Comparison of ENCODE assay signal across 14 mouse cellular contexts in genomic region chr16:29033357-29033756, GRCm38 (mm10).
DNase-seq lines count a peak whose midpoint lies in the region; ATAC-seq and TF ChIP-seq lines count a peak whose summit lies in the region.
"Had no signal": no experiment of that assay in that cellular context is flagged by ENCODE, and none has a peak within 500 bp of the region (broad histone marks: within the 10 kb centered on the region; RNA-seq: fewer than 3 reads in every experiment).

No protein-coding gene starts in this region.

- no peak overlapping the region for H3K9ac ChIP-seq in kidney, embryonic 15.5 days
- H3K9ac ChIP-seq: embryonic facial prominence, embryonic 15.5 days; heart, embryonic 15.5 days; lung, embryonic 15.5 days had no signal

- H3K9me3 ChIP-seq in kidney, embryonic 15.5 days (replicated peaks), result no peaks in the 10 kb centered on the region
- H3K9me3 ChIP-seq: embryonic facial prominence, embryonic 15.5 days; heart, embryonic 15.5 days; lung, embryonic 15.5 days had no signal

- no peaks in the 10 kb centered on the region for H3K4me1 ChIP-seq in kidney, adult 2 months (ENCODE audit: control insufficient read depth, insufficient read depth, low read length)
- H3K4me1 ChIP-seq in kidney, embryonic 15.5 days, result no peaks in the 10 kb centered on the region
- H3K4me1 ChIP-seq: embryonic facial prominence, embryonic 15.5 days; heart, embryonic 15.5 days; lung, embryonic 15.5 days had no signal

- peak; percentile 4 for DNase-seq in cerebellum, adult 11 months
- no peak for DNase-seq in cerebellum, postnatal 4 days (ENCODE audit: low spot score in 2 of 2)
- DNase-seq in kidney, adult 2 months, result peak; percentile 19
- DNase-seq in lung, postnatal 14 days, result peak; percentile 26
- DNase-seq in lung, postnatal 4 days, result no peak
- DNase-seq in kidney, postnatal 4 days, result peak; percentile 11 to 20
- DNase-seq in thymus, postnatal 14 days, result no peak
- DNase-seq: thymus, adult 18-20 months had no signal

- no peaks in the 10 kb centered on the region for H3K36me3 ChIP-seq in kidney, adult 2 months (ENCODE audit: control insufficient read depth, insufficient read depth, low read length)
- no peaks in the 10 kb centered on the region for H3K36me3 ChIP-seq in kidney, embryonic 15.5 days
- H3K36me3 ChIP-seq: embryonic facial prominence, embryonic 15.5 days; G1E; heart, embryonic 15.5 days; lung, embryonic 15.5 days had no signal

- no peak for TF ChIP-seq POLR2A in kidney, adult 2 months (IDR thresholded peaks at IDR 0.05; ENCODE audit: low read depth, low read length)

- 47% methylated on average over 5 of the region's 5 CpGs for WGBS in kidney, adult 2 months
- WGBS in kidney, embryonic 15.5 days, result 66% methylated on average over 5 of the region's 5 CpGs

- H3K4me3 ChIP-seq in kidney, adult 2 months (ENCODE audit: insufficient read depth, low read depth, low read length), result no peak overlapping the region
- H3K4me3 ChIP-seq in kidney, embryonic 15.5 days (replicated peaks), result no peak overlapping the region
- H3K4me3 ChIP-seq: embryonic facial prominence, embryonic 15.5 days; heart, embryonic 15.5 days; lung, embryonic 15.5 days had no signal

- no peaks in the 10 kb centered on the region for H3K27me3 ChIP-seq in kidney, adult 2 months (replicated peaks; ENCODE audit: control insufficient read depth, insufficient read depth, low read length)
- H3K27me3 ChIP-seq in kidney, embryonic 15.5 days, result no peaks in the 10 kb centered on the region
- H3K27me3 ChIP-seq: embryonic facial prominence, embryonic 15.5 days; heart, embryonic 15.5 days; lung, embryonic 15.5 days had no signal

- ATAC-seq in kidney, embryonic 15.5 days (replicated peaks; ENCODE audit: low FRiP score), result no peak
- ATAC-seq: intestine, embryonic 16.5 days had no signal

- H3K27ac ChIP-seq in kidney, adult 2 months (ENCODE audit: insufficient read depth, low read depth, low read length), result no peak overlapping the region
- H3K27ac ChIP-seq in kidney, embryonic 15.5 days, result no peak overlapping the region
- H3K27ac ChIP-seq: embryonic facial prominence, embryonic 15.5 days; heart, embryonic 15.5 days; lung, embryonic 15.5 days had no signal

- no peak; the same call in 1 of the 2 replicates for TF ChIP-seq CTCF in kidney, adult 2 months (conservative IDR thresholded peaks at IDR 0.05; ENCODE audit: insufficient read depth, insufficient read length, low read depth, low read length)

- no peak overlapping the region for H3K4me2 ChIP-seq in kidney, embryonic 15.5 days
- H3K4me2 ChIP-seq: embryonic facial prominence, embryonic 15.5 days; heart, embryonic 15.5 days; lung, embryonic 15.5 days had no signal

Comparison
In these comparisons a context has a peak if more than half of its experiments do, and no peak if none do; other contexts are left out.
1. DNase-seq: peak in cerebellum, adult 11 months (single experiment), kidney, adult 2 months (single experiment), lung, postnatal 14 days (single experiment) and kidney, postnatal 4 days (2 of 2); none in cerebellum, postnatal 4 days (0 of 2), lung, postnatal 4 days (0 of 2) and thymus, postnatal 14 days (single experiment).